Mouse (Mus musculus) olfactory bulb, adult 2 months (tissue): ENCODE measurements at regions not wholly inside any gene's neighbourhood (a gene's known extent, or its start where the extent isn't known, plus 50 kb on each side); places are given as distances from the start of the nearest gene placed in this dataset.

Source experiments
- H3K27ac ChIP-seq: fragments of 200-500 bp; 2 replicates; pipeline ENCODE4 v1.5.1; 2012; ENCODE audit warnings: low read depth, low read length; ENCODE audit not compliant: insufficient read depth
- H3K4me1 ChIP-seq: fragments of 200-500 bp; 2 replicates; pipeline ENCODE4 v1.6.1; 2012; ENCODE audit warnings: low read length; ENCODE audit not compliant: control insufficient read depth, insufficient read depth
- H3K4me3 ChIP-seq: fragments of 200-500 bp; 2 replicates; pipeline ENCODE4 v1.5.1; 2012; ENCODE audit warnings: mild to moderate bottlenecking, low read depth, low read length, moderate library complexity; ENCODE audit not compliant: insufficient read depth
- CTCF ChIP-seq: fragments of 200-500 bp; IDR thresholded peaks from 2 replicates; pipeline ENCODE4 v1.5.1; 2012; ENCODE audit warnings: low read depth, mild to moderate bottlenecking, low read length, moderate library complexity; ENCODE audit not compliant: insufficient read depth
- POLR2A ChIP-seq: fragments of 200-500 bp; IDR thresholded peaks from 2 replicates; pipeline ENCODE4 v1.6.1; 2012; ENCODE audit warnings: mild to moderate bottlenecking, low read depth, low read length, moderate library complexity; ENCODE audit not compliant: insufficient read depth
- WGBS: fragments of 180-500 bp; shearing (Covaris S2); methylation state at CpG from one replicate; pipeline ENCODE4 v1.1.7; 2018; 5-methylcytosine and 5-hydroxymethylcytosine counted together

GRCm38 (mm10) chr12:112350733-112351132 is 138.5 kb upstream of the A530016L24Rik start:
- 76% methylated on average over 9 of the region's 9 CpGs for WGBS
- no peak overlapping the region for H3K4me3 ChIP-seq
- no peak overlapping the region for H3K27ac ChIP-seq
- no peak for TF ChIP-seq CTCF
- no peaks in the 10 kb centered on the region for H3K4me1 ChIP-seq

DNA sequence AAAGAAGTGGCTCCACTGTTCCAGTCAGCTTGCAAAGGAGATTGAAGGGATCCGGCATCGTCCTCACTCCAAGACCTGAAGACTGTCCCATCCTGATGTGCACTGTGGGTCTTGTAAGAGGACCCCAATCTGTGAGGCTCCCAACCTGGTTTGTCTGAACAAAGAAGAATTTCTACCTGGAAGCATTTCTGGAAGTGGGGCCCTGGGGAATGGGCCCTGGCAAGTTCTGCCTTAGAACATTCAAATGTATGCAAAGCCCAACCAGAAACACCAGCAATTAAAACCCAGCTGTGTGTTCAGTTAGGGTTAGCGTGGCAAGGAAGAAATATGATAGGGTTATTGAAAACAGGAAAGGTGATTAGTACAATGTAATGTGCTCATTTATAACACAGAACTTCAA is 125.9 kb upstream of the A530016L24Rik start:
- H3K27ac ChIP-seq = no peak overlapping the region
- no peak overlapping the region for H3K4me3 ChIP-seq
- TF ChIP-seq POLR2A = no peak
- TF ChIP-seq CTCF = no peak
- H3K4me1 ChIP-seq = no peaks in the 10 kb centered on the region
- 86% methylated on average over 3 of the region's 3 CpGs for WGBS

DNA sequence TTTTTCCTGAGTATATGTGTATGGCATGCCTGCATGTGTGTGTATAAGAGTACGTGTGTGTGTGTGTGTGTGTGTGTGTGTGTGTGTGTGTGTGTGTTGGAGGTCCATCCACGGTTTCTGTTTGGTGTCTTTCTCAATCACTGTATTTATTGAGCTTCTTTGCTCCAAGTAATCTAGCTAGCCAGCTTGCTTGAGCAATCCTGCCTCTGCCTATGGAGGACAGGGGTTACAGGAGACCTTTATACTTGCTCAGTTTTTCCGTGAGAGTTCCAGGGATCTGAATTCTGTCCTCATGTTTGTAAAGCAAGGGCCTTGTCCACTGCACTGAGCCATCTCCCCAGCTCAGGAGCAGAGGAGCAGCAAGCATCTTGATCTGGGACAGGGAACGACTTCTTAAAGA is 122.0 kb upstream of the A530016L24Rik start:
- peaks cover 4% of the 10 kb centered on the region; the same call in 1 of the 2 replicates for H3K4me1 ChIP-seq
- 80% methylated on average over 4 of the region's 4 CpGs for WGBS
- no peak overlapping the region for H3K4me3 ChIP-seq
- H3K27ac ChIP-seq = no peak overlapping the region
- no peak for TF ChIP-seq POLR2A
- TF ChIP-seq CTCF = no peak

GRCm38 (mm10) chr12:112368112-112368511 is 121.1 kb upstream of the A530016L24Rik start:
- peaks cover 6% of the 10 kb centered on the region; the same call in 1 of the 2 replicates for H3K4me1 ChIP-seq
- no peak for TF ChIP-seq CTCF
- TF ChIP-seq POLR2A = no peak
- no peak overlapping the region for H3K27ac ChIP-seq
- no peak overlapping the region for H3K4me3 ChIP-seq
- 72% methylated on average over 6 of the region's 6 CpGs for WGBS

- TF ChIP-seq CTCF = no peak
- TF ChIP-seq POLR2A = no peak
Measured at GRCm38 (mm10) chr12:112369581-112370371, 119.5 kb upstream of the A530016L24Rik start.

GRCm38 (mm10) chr12:112372234-112373050 is 116.8 kb upstream of the A530016L24Rik start:
- TF ChIP-seq POLR2A = no peak
- TF ChIP-seq CTCF = no peak
- WGBS = 76% methylated on average over 14 of the region's 14 CpGs
- H3K4me1 ChIP-seq = peaks cover 9% of the 10 kb centered on the region; the same call in 1 of the 2 replicates
- H3K27ac ChIP-seq = no peak overlapping the region
- H3K4me3 ChIP-seq = no peak overlapping the region

More at GRCm38 (mm10) chr12:112369581-112370371, 119.5 kb upstream of the A530016L24Rik start:
- peaks cover 6% of the 10 kb centered on the region; the same call in 1 of the 2 replicates for H3K4me1 ChIP-seq
- 71% methylated on average over 15 of the region's 15 CpGs for WGBS
- H3K4me3 ChIP-seq = no peak overlapping the region
- no peak overlapping the region for H3K27ac ChIP-seq

DNA sequence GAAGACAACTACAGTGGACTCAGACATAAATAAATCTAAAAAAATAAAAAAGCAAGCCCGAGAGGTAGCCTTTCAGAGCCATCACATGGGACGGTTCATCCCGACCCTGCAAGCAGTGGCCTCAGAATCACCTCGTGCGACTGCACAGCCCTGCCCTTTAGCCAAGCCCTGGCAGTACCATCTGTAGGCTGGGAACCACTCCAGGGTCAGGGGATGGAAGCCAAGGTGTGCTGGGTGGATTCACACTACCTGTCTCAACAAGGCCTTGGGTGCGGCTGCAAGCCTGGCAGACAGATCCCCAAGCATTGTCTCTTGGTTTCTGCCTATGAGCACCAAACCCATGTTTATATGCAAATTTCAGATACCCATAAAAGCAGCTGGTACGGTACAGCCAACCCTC is 115.3 kb upstream of the A530016L24Rik start:
- Histone ChIP-seq H3K4me1 (peaks cover 9% of the 10 kb centered on the region; the same call in 1 of the 2 replicates), H3K4me3 (no peak overlapping the region), H3K27ac (no peak overlapping the region)
- TF ChIP-seq POLR2A (no peak), CTCF (no peak)
- 83% methylated on average over 7 of the region's 7 CpGs for WGBS

DNA sequence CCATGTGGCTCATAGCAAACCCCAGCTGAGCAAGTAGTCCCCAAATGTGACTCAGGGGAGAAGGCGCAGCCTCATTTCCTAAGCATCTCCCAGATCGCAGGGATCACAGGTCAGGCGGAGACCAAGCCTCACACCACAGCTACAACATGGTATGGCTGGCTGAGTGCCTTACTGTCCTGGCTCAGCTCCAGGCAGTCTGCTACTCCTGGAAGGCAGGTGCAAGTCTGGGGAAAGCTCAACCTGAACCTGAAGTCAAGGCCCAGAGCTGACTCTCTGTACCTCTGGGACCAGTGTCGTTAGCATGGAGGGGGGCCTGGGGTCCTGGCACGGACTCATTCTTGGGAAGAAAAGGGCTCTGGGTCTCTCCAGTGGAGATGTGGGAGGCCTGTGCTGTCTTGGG is 113.0 kb upstream of the A530016L24Rik start:
- 79% methylated on average over 5 of the region's 5 CpGs for WGBS
- Histone ChIP-seq H3K4me1 (peaks cover 6% of the 10 kb centered on the region; the same call in 1 of the 2 replicates), H3K27ac (no peak overlapping the region), H3K4me3 (no peak overlapping the region)
- TF ChIP-seq POLR2A = no peak
- TF ChIP-seq CTCF = no peak

DNA sequence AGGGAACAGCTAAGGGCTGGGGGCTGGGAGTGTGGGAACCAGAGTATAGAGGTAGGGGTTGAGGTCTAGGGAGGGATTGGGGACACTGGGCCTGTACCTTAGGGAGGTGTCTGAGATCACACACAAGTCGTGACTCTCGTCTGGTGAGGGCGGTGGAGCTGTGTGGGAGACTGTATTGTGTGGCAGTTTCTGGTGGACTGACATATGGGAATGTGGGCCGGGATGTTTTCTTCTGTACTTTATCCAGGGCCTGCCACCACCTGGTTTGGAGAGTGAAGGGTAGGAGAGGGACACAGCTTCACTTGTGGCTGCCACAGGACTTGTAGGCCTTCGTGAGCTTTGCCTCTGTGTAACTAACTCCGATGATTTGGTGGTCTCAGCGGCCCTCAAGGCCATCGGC is 112.5 kb upstream of the A530016L24Rik start:
- Histone ChIP-seq H3K4me1 (peaks cover 6% of the 10 kb centered on the region; the same call in 1 of the 2 replicates), H3K4me3 (no peak overlapping the region), H3K27ac (no peak overlapping the region)
- TF ChIP-seq CTCF = no peak
- no peak for TF ChIP-seq POLR2A
- 88% methylated on average over 8 of the region's 8 CpGs for WGBS
